Mouse (Mus musculus): Measurements from ENCODE around the gene Pi4ka. TPM values are rescaled to one million over a fixed set of nuclear protein-coding genes. Genes with fewer than 3 reads are reported as not detected.

Pi4ka gene
- polyA plus RNA-seq, 1 experiment from 2014 or later, result 38.3 TPM

- no peaks in the 10 kb centered on the region for H3K4me1 ChIP-seq (ENCODE audit: control insufficient read depth, insufficient read depth, low read length)
- no peaks in the 10 kb centered on the region for H3K27me3 ChIP-seq (ENCODE audit: control insufficient read depth, insufficient read depth, low read length)
- 68% methylated on average over 8 of the region's 8 CpGs for WGBS (ENCODE audit: insufficient replicate concordance)
- H3K9me3 ChIP-seq (replicated peaks; ENCODE audit: control insufficient read depth, low read length), result no peaks in the 10 kb centered on the region
- no peak overlapping the region for H3K4me3 ChIP-seq (ENCODE audit: low read depth, low read length)
- H3K4me2 ChIP-seq, result no peak overlapping the region
- H3K36me3 ChIP-seq (ENCODE audit: control insufficient read depth, insufficient read depth, low read length), result peaks cover 7% of the 10 kb centered on the region
- no peak overlapping the region for H3K27ac ChIP-seq (ENCODE audit: low read depth, low read length)
- H3K9ac ChIP-seq (ENCODE audit: low read depth, low read length), result no peak overlapping the region
- ATAC-seq (replicated peaks; ENCODE audit: insufficient number of reproducible peaks, low FRiP score, low TSS enrichment), result no peak
Observed at GRCm38 (mm10) chr16:17345141-17345812, 60.8 kb downstream of the Pi4ka start.

GRCm38 (mm10) chr16:17341847-17342246 lies 64.3 kb downstream of the Pi4ka start:
- Histone ChIP-seq H3K9ac (ENCODE audit: low read depth, low read length) (no peak overlapping the region), H3K27ac (ENCODE audit: low read depth, low read length) (no peak overlapping the region), H3K4me2 (no peak overlapping the region), H3K4me1 (ENCODE audit: control insufficient read depth, insufficient read depth, low read length) (no peaks in the 10 kb centered on the region), H3K36me3 (ENCODE audit: control insufficient read depth, insufficient read depth, low read length) (peaks cover 3% of the 10 kb centered on the region; the same call in 1 of the 2 replicates), H3K9me3 (replicated peaks; ENCODE audit: control insufficient read depth, low read length) (no peaks in the 10 kb centered on the region), H3K4me3 (ENCODE audit: low read depth, low read length) (no peak overlapping the region), H3K27me3 (ENCODE audit: control insufficient read depth, insufficient read depth, low read length) (no peaks in the 10 kb centered on the region)
- 83% methylated on average over 4 of the region's 4 CpGs for WGBS (ENCODE audit: insufficient replicate concordance)
- ATAC-seq (replicated peaks; ENCODE audit: insufficient number of reproducible peaks, low FRiP score, low TSS enrichment), result no peak

DNA sequence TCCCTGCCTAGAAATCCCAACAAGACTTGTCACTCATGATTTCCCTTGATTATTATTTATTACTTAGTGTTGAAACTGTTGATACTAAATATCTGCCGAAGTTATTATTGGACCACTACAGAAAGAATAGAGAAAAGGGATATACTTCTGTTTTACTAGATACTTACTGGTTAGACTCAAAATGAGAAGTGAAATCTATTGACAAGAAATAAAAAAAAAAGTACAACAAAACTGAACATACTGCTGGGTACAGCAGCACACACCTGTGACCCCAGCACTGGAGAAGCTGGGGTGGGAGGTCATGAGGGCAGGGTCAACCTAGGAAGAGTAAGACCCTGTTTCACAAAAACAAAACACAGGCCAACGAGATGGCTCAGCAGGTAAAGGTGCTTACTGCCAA lies 65.4 kb downstream of the Pi4ka start:
- no peaks in the 10 kb centered on the region for H3K27me3 ChIP-seq (ENCODE audit: control insufficient read depth, insufficient read depth, low read length)
- no peak overlapping the region for H3K9ac ChIP-seq (ENCODE audit: low read depth, low read length)
- H3K36me3 ChIP-seq (ENCODE audit: control insufficient read depth, insufficient read depth, low read length), result peaks cover 3% of the 10 kb centered on the region; the same call in 1 of the 2 replicates
- no peaks in the 10 kb centered on the region for H3K9me3 ChIP-seq (replicated peaks; ENCODE audit: control insufficient read depth, low read length)
- 75% methylated on average over 2 of the region's 2 CpGs for WGBS (ENCODE audit: insufficient replicate concordance)
- no peaks in the 10 kb centered on the region for H3K4me1 ChIP-seq (ENCODE audit: control insufficient read depth, insufficient read depth, low read length)
- no peak overlapping the region for H3K4me3 ChIP-seq (ENCODE audit: low read depth, low read length)
- no peak overlapping the region for H3K4me2 ChIP-seq
- ATAC-seq (replicated peaks; ENCODE audit: insufficient number of reproducible peaks, low FRiP score, low TSS enrichment), result no peak
- H3K27ac ChIP-seq (ENCODE audit: low read depth, low read length), result no peak overlapping the region

DNA sequence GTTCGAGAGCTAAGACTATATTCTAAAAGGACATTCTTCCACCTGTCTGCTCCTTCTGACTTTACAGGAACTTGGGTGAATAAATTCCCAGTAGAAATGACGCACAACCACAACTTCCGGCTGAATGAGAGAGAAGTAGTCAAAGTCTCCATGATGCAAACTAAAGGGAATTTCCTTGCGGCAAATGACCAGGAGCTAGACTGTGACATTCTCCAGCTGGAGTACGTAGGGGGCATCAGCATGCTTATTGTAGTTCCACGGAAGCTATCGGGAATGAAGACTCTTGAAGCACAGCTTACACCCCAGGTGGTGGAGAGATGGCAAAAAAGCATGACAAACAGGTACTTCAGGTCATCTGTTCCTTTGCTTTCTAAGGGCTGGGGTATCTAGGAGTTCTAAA lies 66.4 kb downstream of the Pi4ka start:
- WGBS (ENCODE audit: insufficient replicate concordance), result 78% methylated on average over 7 of the region's 7 CpGs
- H3K36me3 ChIP-seq (ENCODE audit: control insufficient read depth, insufficient read depth, low read length), result peaks cover 3% of the 10 kb centered on the region; the same call in 1 of the 2 replicates
- no peak for ATAC-seq (replicated peaks; ENCODE audit: insufficient number of reproducible peaks, low FRiP score, low TSS enrichment)
- H3K4me2 ChIP-seq, result no peak overlapping the region
- no peak overlapping the region for H3K27ac ChIP-seq (ENCODE audit: low read depth, low read length)
- H3K9ac ChIP-seq (ENCODE audit: low read depth, low read length), result no peak overlapping the region
- no peaks in the 10 kb centered on the region for H3K9me3 ChIP-seq (replicated peaks; ENCODE audit: control insufficient read depth, low read length)
- H3K27me3 ChIP-seq (ENCODE audit: control insufficient read depth, insufficient read depth, low read length), result no peaks in the 10 kb centered on the region
- no peak overlapping the region for H3K4me3 ChIP-seq (ENCODE audit: low read depth, low read length)
- no peaks in the 10 kb centered on the region for H3K4me1 ChIP-seq (ENCODE audit: control insufficient read depth, insufficient read depth, low read length)

GRCm38 (mm10) chr16:17336089-17336488 lies 70.0 kb downstream of the Pi4ka start:
- Histone ChIP-seq H3K27ac (ENCODE audit: low read depth, low read length) (no peak overlapping the region), H3K4me2 (no peak overlapping the region), H3K36me3 (ENCODE audit: control insufficient read depth, insufficient read depth, low read length) (no peaks in the 10 kb centered on the region; the same call in 1 of the 2 replicates), H3K4me1 (ENCODE audit: control insufficient read depth, insufficient read depth, low read length) (no peaks in the 10 kb centered on the region), H3K9me3 (replicated peaks; ENCODE audit: control insufficient read depth, low read length) (no peaks in the 10 kb centered on the region), H3K27me3 (ENCODE audit: control insufficient read depth, insufficient read depth, low read length) (no peaks in the 10 kb centered on the region), H3K9ac (ENCODE audit: low read depth, low read length) (no peak overlapping the region), H3K4me3 (ENCODE audit: low read depth, low read length) (no peak overlapping the region)
- 42% methylated on average over 1 of the region's 1 CpGs for WGBS (ENCODE audit: insufficient replicate concordance)
- ATAC-seq (replicated peaks; ENCODE audit: insufficient number of reproducible peaks, low FRiP score, low TSS enrichment), result no peak

DNA sequence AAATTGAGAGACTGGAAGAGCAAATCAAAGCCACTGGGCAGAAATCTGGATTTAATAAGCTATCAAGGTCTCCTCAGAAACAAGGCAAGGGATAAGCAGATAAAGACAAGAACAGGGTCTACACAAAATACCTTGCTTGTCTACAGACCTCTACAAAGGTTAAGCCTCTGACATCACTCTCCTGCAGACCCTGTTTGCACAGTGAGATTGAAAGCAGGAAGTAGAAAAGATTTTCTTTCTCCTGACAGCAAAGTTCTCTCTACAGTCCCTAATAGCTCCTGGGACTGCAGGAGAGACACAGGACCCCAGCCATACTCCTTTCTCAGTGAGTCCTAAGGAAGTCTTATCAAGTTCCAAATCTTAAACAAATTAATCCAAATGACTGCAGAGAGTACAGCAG lies 71.5 kb downstream of the Pi4ka start:
- no peaks in the 10 kb centered on the region for H3K4me1 ChIP-seq (ENCODE audit: control insufficient read depth, insufficient read depth, low read length)
- no peak overlapping the region for H3K27ac ChIP-seq (ENCODE audit: low read depth, low read length)
- H3K36me3 ChIP-seq (ENCODE audit: control insufficient read depth, insufficient read depth, low read length), result no peaks in the 10 kb centered on the region; the same call in 1 of the 2 replicates
- H3K9ac ChIP-seq (ENCODE audit: low read depth, low read length), result no peak overlapping the region
- H3K4me3 ChIP-seq (ENCODE audit: low read depth, low read length), result no peak overlapping the region
- H3K27me3 ChIP-seq (ENCODE audit: control insufficient read depth, insufficient read depth, low read length), result no peaks in the 10 kb centered on the region
- no peak overlapping the region for H3K4me2 ChIP-seq
- ATAC-seq (replicated peaks; ENCODE audit: insufficient number of reproducible peaks, low FRiP score, low TSS enrichment), result no peak
- H3K9me3 ChIP-seq (replicated peaks; ENCODE audit: control insufficient read depth, low read length), result no peaks in the 10 kb centered on the region

DNA sequence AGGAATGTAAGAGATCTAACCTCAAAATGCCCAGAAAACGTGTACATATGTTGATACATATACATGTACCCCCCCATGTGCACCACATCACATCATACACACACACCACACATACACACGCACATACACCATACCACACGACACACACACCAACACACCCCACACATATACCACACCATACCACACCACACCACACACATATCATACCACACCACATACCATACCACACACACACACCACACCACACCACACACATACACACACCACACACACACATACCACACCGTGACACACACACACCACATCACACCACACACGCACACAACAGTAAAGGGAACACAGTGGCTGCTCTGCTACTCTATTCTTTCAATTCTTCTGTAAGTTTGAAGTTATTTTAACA lies 74.3 kb downstream of the Pi4ka start:
- Histone ChIP-seq H3K9me3 (replicated peaks; ENCODE audit: control insufficient read depth, low read length) (no peaks in the 10 kb centered on the region), H3K4me1 (ENCODE audit: control insufficient read depth, insufficient read depth, low read length) (no peaks in the 10 kb centered on the region), H3K4me3 (ENCODE audit: low read depth, low read length) (no peak overlapping the region), H3K4me2 (no peak overlapping the region), H3K9ac (ENCODE audit: low read depth, low read length) (no peak overlapping the region), H3K27me3 (ENCODE audit: control insufficient read depth, insufficient read depth, low read length) (no peaks in the 10 kb centered on the region), H3K36me3 (ENCODE audit: control insufficient read depth, insufficient read depth, low read length) (no peaks in the 10 kb centered on the region), H3K27ac (ENCODE audit: low read depth, low read length) (no peak overlapping the region)
- no peak for ATAC-seq (replicated peaks; ENCODE audit: insufficient number of reproducible peaks, low FRiP score, low TSS enrichment)
- 83% methylated on average over 5 of the region's 5 CpGs for WGBS (ENCODE audit: insufficient replicate concordance)

DNA sequence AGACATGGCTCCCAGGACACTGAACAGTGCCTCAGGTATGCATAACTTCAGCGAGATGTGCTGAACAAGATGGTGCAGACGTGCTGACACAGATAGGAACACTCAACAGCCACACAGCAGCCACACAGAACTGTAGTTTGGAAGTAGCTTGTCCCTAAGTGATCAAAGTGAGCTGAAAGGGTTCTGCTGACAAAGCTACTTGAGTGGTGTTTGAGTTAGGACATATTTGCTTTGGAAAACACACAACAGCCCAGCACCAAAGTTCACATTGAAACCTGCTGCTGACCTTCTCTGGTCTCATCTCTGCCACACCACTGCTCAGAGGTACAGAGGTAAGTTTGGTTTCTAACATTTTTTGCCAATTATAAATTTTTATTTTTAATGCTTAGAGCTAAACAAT lies 75.0 kb downstream of the Pi4ka start, which contains the start of gene Serpind1:
Gene Serpind1, plus strand, starts transcription at position 256 of the 400 bp plus-strand sequence.
- H3K4me1 ChIP-seq (ENCODE audit: control insufficient read depth, insufficient read depth, low read length), result no peaks in the 10 kb centered on the region
- no peak within 1 kb of the TSS for H3K27ac ChIP-seq (ENCODE audit: low read depth, low read length)
- H3K9ac ChIP-seq (ENCODE audit: low read depth, low read length), result no peak within 1 kb of the TSS
- no peaks in the 10 kb centered on the region for H3K27me3 ChIP-seq (ENCODE audit: control insufficient read depth, insufficient read depth, low read length)
- no peaks in the 10 kb centered on the region for H3K36me3 ChIP-seq (ENCODE audit: control insufficient read depth, insufficient read depth, low read length)
- H3K4me2 ChIP-seq, result no peak within 1 kb of the TSS
- no peak within 1 kb of the TSS for H3K4me3 ChIP-seq (ENCODE audit: low read depth, low read length)
- WGBS (ENCODE audit: insufficient replicate concordance), result 44% methylated on average over 2 of the region's 2 CpGs
- no peaks in the 10 kb centered on the region for H3K9me3 ChIP-seq (replicated peaks; ENCODE audit: control insufficient read depth, low read length)
- ATAC-seq (replicated peaks; ENCODE audit: insufficient number of reproducible peaks, low FRiP score, low TSS enrichment), result no peak
